Mouse (Mus musculus) hindbrain, embryonic 13.5 days (tissue): ENCODE measurements around the gene Cux2. TPM values are rescaled to one million over a fixed set of nuclear protein-coding genes. Genes with fewer than 3 reads are reported as not detected.

ENCODE experiments used
- ATAC-seq: fragments of 200-750 bp; cut with Nextera tagmentation; 2 replicates; pipeline ENCODE4 v1.8.0; 2017; ENCODE audit warnings: moderate TSS enrichment; ENCODE audit not compliant: low FRiP score
- H3K27ac ChIP-seq: fragments of 300-500 bp; sonication (generic); 2 replicates; pipeline ENCODE4 v1.5.1; 2015; ENCODE audit warnings: inconsistent platforms, mild to moderate bottlenecking, moderate library complexity
- H3K27me3 ChIP-seq: fragments of 300-500 bp; sonication (generic); 2 replicates; pipeline ENCODE4 v1.6.1; 2015; ENCODE audit warnings: mild to moderate bottlenecking, inconsistent platforms
- H3K36me3 ChIP-seq: fragments of 300-500 bp; sonication (generic); 2 replicates; pipeline ENCODE4 v1.6.1; 2015; ENCODE audit warnings: mild to moderate bottlenecking, inconsistent platforms
- H3K4me1 ChIP-seq: fragments of 300-500 bp; sonication (generic); replicated peaks from 2 replicates; pipeline ENCODE4 v1.6.1; 2015; ENCODE audit warnings: inconsistent platforms
- H3K4me2 ChIP-seq: fragments of 300-500 bp; sonication (generic); 2 replicates; pipeline ENCODE4 v1.6.1; 2015; ENCODE audit warnings: inconsistent platforms, mild to moderate bottlenecking, moderate library complexity
- H3K4me3 ChIP-seq: fragments of 300-500 bp; sonication (generic); 2 replicates; pipeline ENCODE4 v1.5.1; 2015; ENCODE audit warnings: mild to moderate bottlenecking, inconsistent platforms
- H3K9ac ChIP-seq: fragments of 300-500 bp; sonication (generic); 2 replicates; pipeline ENCODE4 v1.6.1; 2015; ENCODE audit warnings: mild to moderate bottlenecking, inconsistent platforms
- H3K9me3 ChIP-seq: fragments of 300-500 bp; sonication (generic); 2 replicates; pipeline ENCODE4 v1.6.1; 2016; ENCODE audit warnings: inconsistent platforms
- WGBS: fragments of 180-500 bp; shearing (Covaris S2); methylation state at CpG from one replicate; pipeline ENCODE4 v1.1.7; 2015; 5-methylcytosine and 5-hydroxymethylcytosine counted together
- polyA plus RNA-seq: library from polyadenylated mRNA; unstranded; fragments of >200 nt; fragmentation: Nextera tagmentation; extraction: Ambion mirVana; gene quantifications from 2 replicates; pipeline ENCODE4 v1.2.1, GENCODE M21; 2015

Gene Cux2
- polyA plus RNA-seq, 1 experiment from 2014 or later, result 29.1 TPM

- H3K27me3 ChIP-seq, result 0 out of 2 replicates have a peak, but pooled peaks cover 3% of the 10 kb centered on the region
- no peaks in the 10 kb centered on the region for H3K9me3 ChIP-seq
- peaks cover 37% of the 10 kb centered on the region for H3K4me1 ChIP-seq
- no peak overlapping the region for H3K27ac ChIP-seq
- no peaks in the 10 kb centered on the region for H3K36me3 ChIP-seq
- no peak for ATAC-seq
- H3K4me2 ChIP-seq, result no peak overlapping the region
- 74% methylated on average over 8 of the region's 8 CpGs for WGBS
- H3K4me3 ChIP-seq, result no peak overlapping the region
- no peak overlapping the region for H3K9ac ChIP-seq
These were observed 6.7 kb upstream of the Cux2 start for GRCm38 (mm10) chr5:122056557-122056956.

GRCm38 (mm10) chr5:122054130-122054843 is 4.4 kb upstream of the Cux2 start:
- Histone ChIP-seq H3K9ac (peak overlapping the region; percentile 58; the same call in 1 of the 2 replicates), H3K4me3 (0 out of 2 replicates have a peak overlapping the region, but pooled peaks have one; percentile 8), H3K27me3 (no peaks in the 10 kb centered on the region), H3K4me1 (peaks cover 44% of the 10 kb centered on the region), H3K9me3 (no peaks in the 10 kb centered on the region), H3K4me2 (peak overlapping the region; percentile 47), H3K27ac (peak overlapping the region; percentile 88), H3K36me3 (no peaks in the 10 kb centered on the region)
- 41% methylated on average over 13 of the region's 13 CpGs for WGBS
- ATAC-seq, result peak; percentile 38; the same call in 1 of the 2 replicates

- H3K27ac ChIP-seq, result peak overlapping the region; percentile 88
- H3K4me3 ChIP-seq, result no peak overlapping the region
- no peaks in the 10 kb centered on the region for H3K9me3 ChIP-seq
- peak overlapping the region; percentile 29 for H3K4me2 ChIP-seq
- H3K4me1 ChIP-seq, result peaks cover 46% of the 10 kb centered on the region
- H3K27me3 ChIP-seq, result no peaks in the 10 kb centered on the region
- WGBS, result 8% methylated on average over 15 of the region's 15 CpGs
- no peaks in the 10 kb centered on the region for H3K36me3 ChIP-seq
- peak overlapping the region; percentile 58 for H3K9ac ChIP-seq
- no peak for ATAC-seq
These were observed 3.7 kb upstream of the Cux2 start for GRCm38 (mm10) chr5:122053587-122053986.

- Histone ChIP-seq H3K4me3 (peak overlapping the region; percentile 72), H3K9ac (no peak overlapping the region), H3K27ac (peak overlapping the region; percentile 98; the same call in 1 of the 2 replicates), H3K27me3 (0 out of 2 replicates have a peak, but pooled peaks cover 4% of the 10 kb centered on the region), H3K9me3 (no peaks in the 10 kb centered on the region), H3K36me3 (no peaks in the 10 kb centered on the region), H3K4me2 (peak overlapping the region; percentile 81), H3K4me1 (peaks cover 74% of the 10 kb centered on the region)
- 6% methylated on average over 8 of the region's 8 CpGs for WGBS
- ATAC-seq, result no peak
These were observed 867 bp upstream of the Cux2 start for GRCm38 (mm10) chr5:122050832-122051105.

GRCm38 (mm10) chr5:122049664-122050016 is 262 bp downstream of the Cux2 start:
- Histone ChIP-seq H3K27me3 (0 out of 2 replicates have a peak, but pooled peaks cover 4% of the 10 kb centered on the region), H3K4me1 (peaks cover 84% of the 10 kb centered on the region)
- 0% methylated on average over 18 of the region's 43 CpGs for WGBS

GRCm38 (mm10) chr5:122048686-122049663 is 927 bp downstream of the Cux2 start:
- peak overlapping the region; percentile 89 for H3K9ac ChIP-seq
- peak overlapping the region; percentile 72 for H3K4me3 ChIP-seq
- 0 out of 2 replicates have a peak, but pooled peaks cover 4% of the 10 kb centered on the region for H3K27me3 ChIP-seq
- H3K4me1 ChIP-seq, result peaks cover 82% of the 10 kb centered on the region
- ATAC-seq, result no peak
- under 1% methylated on average over 52 of the region's 52 CpGs for WGBS
- peak overlapping the region; percentile 81 for H3K4me2 ChIP-seq
- H3K36me3 ChIP-seq, result no peaks in the 10 kb centered on the region
- H3K27ac ChIP-seq, result peak overlapping the region; percentile 98
- no peaks in the 10 kb centered on the region for H3K9me3 ChIP-seq

More at GRCm38 (mm10) chr5:122049664-122050016, 262 bp downstream of the Cux2 start:
- no peaks in the 10 kb centered on the region for H3K9me3 ChIP-seq
- H3K4me2 ChIP-seq, result peak overlapping the region; percentile 81
- peak overlapping the region; percentile 89 for H3K9ac ChIP-seq
- peak overlapping the region; percentile 72 for H3K4me3 ChIP-seq
- no peaks in the 10 kb centered on the region for H3K36me3 ChIP-seq
- peak; percentile 41 for ATAC-seq
- peak overlapping the region; percentile 98 for H3K27ac ChIP-seq

- peak overlapping the region; percentile 72 for H3K4me3 ChIP-seq
- H3K9ac ChIP-seq, result peak overlapping the region; percentile 89
- H3K27me3 ChIP-seq, result 0 out of 2 replicates have a peak, but pooled peaks cover 4% of the 10 kb centered on the region
- ATAC-seq, result no peak
- WGBS, result 2% methylated on average over 20 of the region's 20 CpGs
- no peaks in the 10 kb centered on the region for H3K9me3 ChIP-seq
- H3K4me2 ChIP-seq, result peak overlapping the region; percentile 81
- peaks cover 82% of the 10 kb centered on the region for H3K4me1 ChIP-seq
- peak overlapping the region; percentile 98 for H3K27ac ChIP-seq
- H3K36me3 ChIP-seq, result no peaks in the 10 kb centered on the region
These were observed 1.6 kb downstream of the Cux2 start for GRCm38 (mm10) chr5:122048252-122048651.

- 14% methylated on average over 5 of the region's 5 CpGs for WGBS
- peak overlapping the region; percentile 89 for H3K9ac ChIP-seq
- ATAC-seq, result no peak
- H3K9me3 ChIP-seq, result no peaks in the 10 kb centered on the region
- H3K4me2 ChIP-seq, result peak overlapping the region; percentile 81
- H3K4me3 ChIP-seq, result peak overlapping the region; percentile 72
- no peaks in the 10 kb centered on the region for H3K36me3 ChIP-seq
- peaks cover 82% of the 10 kb centered on the region for H3K4me1 ChIP-seq
- peak overlapping the region; percentile 98 for H3K27ac ChIP-seq
- H3K27me3 ChIP-seq, result 0 out of 2 replicates have a peak, but pooled peaks cover 4% of the 10 kb centered on the region
These were observed 2.1 kb downstream of the Cux2 start for GRCm38 (mm10) chr5:122047791-122048190.

- peaks cover 67% of the 10 kb centered on the region for H3K4me1 ChIP-seq
- H3K9ac ChIP-seq, result no peak overlapping the region
- 0 out of 2 replicates have a peak, but pooled peaks cover 4% of the 10 kb centered on the region for H3K27me3 ChIP-seq
- WGBS, result 87% methylated on average over 11 of the region's 11 CpGs
- no peak for ATAC-seq
- no peak overlapping the region for H3K27ac ChIP-seq
- no peak overlapping the region for H3K4me2 ChIP-seq
- H3K4me3 ChIP-seq, result no peak overlapping the region
- H3K36me3 ChIP-seq, result peaks cover 4% of the 10 kb centered on the region; the same call in 1 of the 2 replicates
- H3K9me3 ChIP-seq, result no peaks in the 10 kb centered on the region
These were observed 6.3 kb downstream of the Cux2 start for GRCm38 (mm10) chr5:122043567-122043966.

- Histone ChIP-seq H3K9me3 (peaks cover 7% of the 10 kb centered on the region; the same call in 1 of the 2 replicates), H3K36me3 (peaks cover 27% of the 10 kb centered on the region), H3K4me3 (no peak overlapping the region), H3K27ac (no peak overlapping the region), H3K4me1 (peaks cover 35% of the 10 kb centered on the region), H3K27me3 (no peaks in the 10 kb centered on the region), H3K9ac (no peak overlapping the region), H3K4me2 (no peak overlapping the region)
- 72% methylated on average over 5 of the region's 5 CpGs for WGBS
- no peak for ATAC-seq
These were observed 14.6 kb downstream of the Cux2 start for GRCm38 (mm10) chr5:122035278-122035677.

- peak; percentile 28 for ATAC-seq
- Histone ChIP-seq H3K4me1 (peaks cover 32% of the 10 kb centered on the region), H3K9ac (no peak overlapping the region), H3K4me3 (no peak overlapping the region), H3K4me2 (no peak overlapping the region), H3K36me3 (peaks cover 27% of the 10 kb centered on the region), H3K27me3 (no peaks in the 10 kb centered on the region), H3K27ac (peak overlapping the region; percentile 69), H3K9me3 (peaks cover 7% of the 10 kb centered on the region; the same call in 1 of the 2 replicates)
- WGBS, result 32% methylated on average over 4 of the region's 4 CpGs
These were observed 16.8 kb downstream of the Cux2 start for GRCm38 (mm10) chr5:122033167-122033478.
